Mouse (Mus musculus): Measurements from ENCODE around the gene Tmprss5.
A peak's percentile ranks its signal among the peaks of the same experiment; 100 is the strongest.

DNA sequence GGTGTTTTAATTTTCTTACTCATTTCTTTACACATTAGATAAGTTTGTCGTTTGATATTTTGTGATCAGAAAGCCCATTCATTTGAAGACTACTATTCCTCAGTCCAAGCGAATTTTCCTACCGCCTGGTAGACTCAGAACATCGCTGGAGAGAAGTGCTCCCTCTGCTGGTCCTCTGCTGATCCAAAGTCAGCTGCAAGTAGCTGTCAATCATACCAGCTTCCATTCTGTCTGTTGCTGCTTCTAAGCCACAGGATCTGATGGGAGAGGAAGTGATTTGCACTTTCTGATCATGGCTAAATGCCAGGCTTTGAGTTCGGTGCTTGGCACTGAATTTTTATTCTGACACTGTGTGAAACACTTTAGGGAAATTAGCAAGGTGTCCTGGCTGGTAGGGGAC is 29.7 kb upstream of the Tmprss5 start:
- TF ChIP-seq MXI1 (IDR thresholded peaks at IDR 0.05; ENCODE audit: low read depth, low read length) (no peak), BHLHE40 (IDR thresholded peaks at IDR 0.05; ENCODE audit: borderline replicate concordance, low read depth, low read length) (no peak), RCOR1 (IDR thresholded peaks at IDR 0.05; ENCODE audit: low read depth, low read length) (peak; percentile 89), NRF1 (IDR thresholded peaks at IDR 0.05; ENCODE audit: insufficient read depth, low read depth, low read length, poor library complexity, severe bottlenecking) (no peak), ZC3H11A (IDR thresholded peaks at IDR 0.05; ENCODE audit: low read depth, low read length) (no peak), MAFK (IDR thresholded peaks at IDR 0.05; ENCODE audit: borderline replicate concordance, low read depth, low read length) (no peak), E2F4 (IDR thresholded peaks at IDR 0.05; ENCODE audit: borderline replicate concordance, low read depth, low read length) (no peak)

Data from MEL (cell line).